Mouse (Mus musculus): ENCODE data around the gene Gtf2a2. TPM values are rescaled to one million over a fixed set of nuclear protein-coding genes. Genes with fewer than 3 reads are reported as not detected.
A peak's percentile ranks its signal among the peaks of the same experiment; 100 is the strongest.
"Not testable (repeated sequence)": the region's sequence is repeated elsewhere in the genome, so short reads cannot be mapped to it uniquely, and the experiment has no call there.

Gene Gtf2a2
- total RNA-seq, 2 experiments from 2014 or later, result 49.2 to 49.9 TPM

- DNase-seq, result no peak
These were observed 6.5 kb downstream of the Gtf2a2 start for GRCm38 (mm10) chr9:70018879-70019278.

- DNase-seq, result no peak
These were observed 9.3 kb downstream of the Gtf2a2 start for GRCm38 (mm10) chr9:70021610-70022009.

GRCm38 (mm10) chr9:70022083-70022482, 9.7 kb downstream of the Gtf2a2 start:
- no peak for DNase-seq

GRCm38 (mm10) chr9:70023615-70024014, 11.3 kb downstream of the Gtf2a2 start:
- DNase-seq, result not testable (repeated sequence)

GRCm38 (mm10) chr9:70024648-70025047, 12.3 kb downstream of the Gtf2a2 start:
- DNase-seq, result no peak

GRCm38 (mm10) chr9:70025365-70026012, 13.1 kb downstream of the Gtf2a2 start:
- DNase-seq, result no peak

- no peak for DNase-seq
These were observed 19.8 kb downstream of the Gtf2a2 start for GRCm38 (mm10) chr9:70032167-70032566.

GRCm38 (mm10) chr9:70033056-70033455, 20.7 kb downstream of the Gtf2a2 start:
- DNase-seq, result no peak

GRCm38 (mm10) chr9:70034702-70035101, 22.4 kb downstream of the Gtf2a2 start:
- no peak for DNase-seq

GRCm38 (mm10) chr9:70036646-70037045, 24.3 kb downstream of the Gtf2a2 start:
- DNase-seq, result no peak

- no peak for DNase-seq
These were observed 25.6 kb downstream of the Gtf2a2 start, which contains the start of gene Gcnt3 for GRCm38 (mm10) chr9:70037988-70038387. TSS of gene Gcnt3 (minus strand) at chr9:70038088.

GRCm38 (mm10) chr9:70039597-70040385, 27.4 kb downstream of the Gtf2a2 start:
- no peak for DNase-seq

- DNase-seq, result no peak
These were observed 28.2 kb downstream of the Gtf2a2 start for GRCm38 (mm10) chr9:70040570-70040969.

GRCm38 (mm10) chr9:70042137-70042536, 29.8 kb downstream of the Gtf2a2 start:
- no peak for DNase-seq

- DNase-seq, result no peak
These were observed 30.6 kb downstream of the Gtf2a2 start for GRCm38 (mm10) chr9:70042935-70043334.

GRCm38 (mm10) chr9:70044865-70045264, 32.5 kb downstream of the Gtf2a2 start:
- no peak for DNase-seq

GRCm38 (mm10) chr9:70046255-70046654, 33.9 kb downstream of the Gtf2a2 start:
- no peak for DNase-seq

GRCm38 (mm10) chr9:70047839-70048238, 35.5 kb downstream of the Gtf2a2 start:
- DNase-seq, result no peak

GRCm38 (mm10) chr9:70048280-70048679, 35.9 kb downstream of the Gtf2a2 start:
- no peak for DNase-seq

GRCm38 (mm10) chr9:70048751-70049415, 36.5 kb downstream of the Gtf2a2 start:
- DNase-seq, result peak; percentile 61

- no peak for DNase-seq
These were observed 37.0 kb downstream of the Gtf2a2 start for GRCm38 (mm10) chr9:70049416-70049783.

- DNase-seq, result no peak
These were observed 37.5 kb downstream of the Gtf2a2 start for GRCm38 (mm10) chr9:70049839-70050238.

GRCm38 (mm10) chr9:70052730-70053129, 40.4 kb downstream of the Gtf2a2 start:
- no peak for DNase-seq

Measured in gastrocnemius, postnatal 25 days (tissue).